Mouse (Mus musculus): ENCODE data around the gene Inppl1.

DNA sequence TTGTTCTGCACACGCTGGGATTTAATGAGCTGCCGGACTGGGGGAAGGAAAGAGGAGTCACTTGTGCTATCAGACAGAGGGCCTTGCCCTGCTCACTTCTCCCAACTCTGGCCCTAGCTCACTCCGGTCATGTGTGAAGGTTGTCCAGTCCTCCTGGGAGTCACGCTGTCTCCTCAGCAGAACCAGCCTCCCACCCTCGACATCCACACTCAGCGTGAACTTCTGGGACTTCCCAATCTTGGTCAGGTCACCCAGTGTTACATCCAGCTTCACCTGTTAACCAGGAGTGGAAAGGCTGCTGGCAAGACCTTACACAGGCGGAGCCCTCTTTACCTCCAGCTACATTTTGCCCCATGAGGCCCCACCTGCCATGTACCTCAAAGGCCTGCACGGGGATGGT lies 6.6 kb downstream of the Inppl1 start:
- TF ChIP-seq CTCF (IDR thresholded peaks at IDR 0.05; ENCODE audit: borderline replicate concordance, extremely low read depth, insufficient read depth, insufficient read length) (no peak), POLR2A (IDR thresholded peaks at IDR 0.05; ENCODE audit: borderline replicate concordance, extremely low read depth, insufficient read depth, insufficient read length, poor library complexity, severe bottlenecking) (no peak)

Measured in brain, embryonic 14.5 days (tissue).